Mouse (Mus musculus) limb, embryonic 12.5 days (tissue): Measurements from ENCODE around the gene 2610028H24Rik. TPM values are rescaled to one million over a fixed set of nuclear protein-coding genes. Genes with fewer than 3 reads are reported as not detected.

Experiments
- ATAC-seq: fragments of 200-750 bp; cut with Nextera tagmentation; 2 replicates; pipeline ENCODE4 v1.8.0; 2017; ENCODE audit warnings: low read depth, moderate TSS enrichment; ENCODE audit not compliant: insufficient number of reproducible peaks, insufficient read depth, low FRiP score, low TSS enrichment
- H3K27ac ChIP-seq: fragments of 300-500 bp; sonication (generic); 2 replicates; pipeline ENCODE4 v1.5.1; 2016; ENCODE audit warnings: mild to moderate bottlenecking, moderate library complexity
- H3K27me3 ChIP-seq: fragments of 300-500 bp; sonication (generic); 2 replicates; pipeline ENCODE4 v1.6.1; 2016; ENCODE audit warnings: mild to moderate bottlenecking, moderate library complexity
- H3K36me3 ChIP-seq: fragments of 300-500 bp; sonication (generic); 2 replicates; pipeline ENCODE4 v1.6.1; 2016; ENCODE audit warnings: mild to moderate bottlenecking, moderate library complexity
- H3K4me1 ChIP-seq: fragments of 300-500 bp; sonication (generic); replicated peaks from 2 replicates; pipeline ENCODE4 v1.6.1; 2016
- H3K4me2 ChIP-seq: fragments of 300-500 bp; sonication (generic); 2 replicates; pipeline ENCODE4 v1.6.1; 2016; ENCODE audit warnings: mild to moderate bottlenecking, moderate library complexity
- H3K4me3 ChIP-seq: fragments of 300-500 bp; sonication (generic); replicated peaks from 2 replicates; pipeline ENCODE4 v1.5.1; 2016; ENCODE audit warnings: mild to moderate bottlenecking
- H3K9ac ChIP-seq: fragments of 300-500 bp; sonication (generic); replicated peaks from 2 replicates; pipeline ENCODE4 v1.6.1; 2016; ENCODE audit warnings: mild to moderate bottlenecking, moderate library complexity
- H3K9me3 ChIP-seq: fragments of 300-500 bp; sonication (generic); 2 replicates; pipeline ENCODE4 v1.6.1; 2016; ENCODE audit warnings: mild to moderate bottlenecking, moderate library complexity
- WGBS: fragments of 180-500 bp; shearing (Covaris S2); methylation state at CpG from one replicate; pipeline ENCODE4 v1.1.7; 2016; 5-methylcytosine and 5-hydroxymethylcytosine counted together
- polyA plus RNA-seq: library from polyadenylated mRNA; unstranded; fragments of >200 nt; fragmentation: Nextera tagmentation; extraction: Ambion mirVana; gene quantifications from 2 replicates; pipeline ENCODE4 v1.2.1, GENCODE M21; 2016

Gene 2610028H24Rik
- polyA plus RNA-seq, 1 experiment from 2014 or later = not detected

GRCm38 (mm10) chr10:76493527-76493926 is 44.6 kb downstream of the 2610028H24Rik start:
- no peak overlapping the region for H3K4me2 ChIP-seq
- H3K4me3 ChIP-seq = no peak overlapping the region
- H3K27ac ChIP-seq = no peak overlapping the region
- H3K9ac ChIP-seq = no peak overlapping the region
- ATAC-seq = no peak
- 88% methylated on average over 1 of the region's 1 CpGs for WGBS
- H3K4me1 ChIP-seq = no peaks in the 10 kb centered on the region
- peaks cover 91% of the 10 kb centered on the region for H3K36me3 ChIP-seq
- no peaks in the 10 kb centered on the region for H3K27me3 ChIP-seq
- H3K9me3 ChIP-seq = no peaks in the 10 kb centered on the region

- Histone ChIP-seq H3K27me3 (no peaks in the 10 kb centered on the region), H3K9ac (0 out of 2 replicates have a peak overlapping the region, but pooled peaks have one; percentile 8), H3K4me1 (no peaks in the 10 kb centered on the region), H3K4me3 (no peak overlapping the region), H3K9me3 (no peaks in the 10 kb centered on the region), H3K4me2 (no peak overlapping the region), H3K36me3 (peaks cover 91% of the 10 kb centered on the region), H3K27ac (no peak overlapping the region)
- ATAC-seq = no peak
- WGBS = 89% methylated on average over 6 of the region's 6 CpGs
Measured at GRCm38 (mm10) chr10:76495501-76495900, 46.6 kb downstream of the 2610028H24Rik start.

DNA sequence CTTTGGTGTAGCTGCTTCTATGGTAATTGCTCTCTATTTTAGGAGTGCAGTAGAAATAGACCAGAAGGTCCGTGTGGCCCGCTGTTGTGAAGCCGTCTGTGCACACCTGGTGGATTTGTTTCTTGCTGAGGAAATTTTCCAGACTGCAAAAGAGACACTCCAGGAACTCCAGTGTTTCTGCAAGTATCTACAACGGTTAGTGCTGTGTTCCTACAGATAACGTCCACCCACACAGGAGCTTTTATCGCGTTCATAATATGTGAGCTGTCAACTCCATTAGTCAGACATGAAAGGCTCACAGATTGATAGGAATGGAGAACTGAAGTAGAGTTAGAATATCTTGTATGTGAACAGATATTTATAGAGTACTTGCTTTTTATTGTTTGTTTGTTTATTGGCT is 47.5 kb downstream of the 2610028H24Rik start:
- H3K9me3 ChIP-seq = no peaks in the 10 kb centered on the region
- H3K27ac ChIP-seq = no peak overlapping the region
- ATAC-seq = no peak
- H3K4me3 ChIP-seq = no peak overlapping the region
- no peaks in the 10 kb centered on the region for H3K27me3 ChIP-seq
- WGBS = 94% methylated on average over 7 of the region's 7 CpGs
- no peak overlapping the region for H3K4me2 ChIP-seq
- no peaks in the 10 kb centered on the region for H3K4me1 ChIP-seq
- peaks cover 90% of the 10 kb centered on the region for H3K36me3 ChIP-seq
- no peak overlapping the region for H3K9ac ChIP-seq

DNA sequence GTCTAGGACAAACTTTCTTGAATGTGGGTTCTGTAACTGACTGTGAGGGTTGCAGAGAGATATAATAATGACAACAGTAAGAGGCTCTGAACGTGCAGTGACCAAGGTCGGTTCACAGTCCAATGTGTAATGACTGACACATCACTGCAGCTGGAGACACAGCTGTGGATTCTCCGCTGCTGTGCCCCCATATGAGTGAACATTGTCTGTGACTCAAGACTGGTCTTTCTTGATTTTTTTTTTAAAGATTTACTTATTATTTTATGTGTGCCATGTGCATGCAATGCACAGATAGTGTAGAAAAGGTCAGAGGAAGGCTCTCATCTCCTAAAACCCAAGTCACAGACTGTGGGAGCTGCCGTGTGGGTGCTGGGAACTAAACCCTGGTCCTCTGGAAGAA is 48.6 kb downstream of the 2610028H24Rik start:
- WGBS = 96% methylated on average over 4 of the region's 4 CpGs
- H3K36me3 ChIP-seq = peaks cover 93% of the 10 kb centered on the region

GRCm38 (mm10) chr10:76504271-76504943 is 55.5 kb downstream of the 2610028H24Rik start:
- 88% methylated on average over 11 of the region's 11 CpGs for WGBS
- H3K27ac ChIP-seq = no peak overlapping the region
- peaks cover 94% of the 10 kb centered on the region for H3K36me3 ChIP-seq
- no peak for ATAC-seq
- no peaks in the 10 kb centered on the region for H3K4me1 ChIP-seq
- H3K4me2 ChIP-seq = no peak overlapping the region
- H3K9me3 ChIP-seq = no peaks in the 10 kb centered on the region
- H3K27me3 ChIP-seq = no peaks in the 10 kb centered on the region
- H3K9ac ChIP-seq = no peak overlapping the region
- H3K4me3 ChIP-seq = no peak overlapping the region

More for the DNA sequence above, 48.6 kb downstream of the 2610028H24Rik start:
- ATAC-seq = no peak
- Histone ChIP-seq H3K9ac (no peak overlapping the region), H3K27ac (no peak overlapping the region), H3K4me3 (no peak overlapping the region), H3K4me2 (no peak overlapping the region), H3K27me3 (no peaks in the 10 kb centered on the region), H3K9me3 (no peaks in the 10 kb centered on the region), H3K4me1 (no peaks in the 10 kb centered on the region)

- Histone ChIP-seq H3K36me3 (peaks cover 94% of the 10 kb centered on the region), H3K4me2 (no peak overlapping the region), H3K4me1 (no peaks in the 10 kb centered on the region), H3K9ac (no peak overlapping the region), H3K27ac (no peak overlapping the region), H3K9me3 (no peaks in the 10 kb centered on the region), H3K27me3 (no peaks in the 10 kb centered on the region), H3K4me3 (no peak overlapping the region)
- no peak for ATAC-seq
- whole genome bisulfite sequencing = 93% methylated on average over 7 of the region's 7 CpGs
Measured at GRCm38 (mm10) chr10:76505865-76506264, 57.0 kb downstream of the 2610028H24Rik start.

Other genes starting within 250 kb of the 2610028H24Rik start
- 45.3 and 49.4 TPM in 2 replicates for gene Prmt2, start 211.2 kb upstream of the 2610028H24Rik start, polyA plus RNA-seq
- gene S100b, start 195.2 kb upstream of the 2610028H24Rik start, polyA plus RNA-seq = 0.23 and 0.64 TPM in 2 replicates
- 12.9 and 13.0 TPM in 2 replicates for gene Dip2a, start 103.8 kb upstream of the 2610028H24Rik start, polyA plus RNA-seq
- gene AC141477.1, start 8.6 kb upstream of the 2610028H24Rik start, polyA plus RNA-seq = not detected in 2 replicates
- gene Pcnt, start 6.3 kb upstream of the 2610028H24Rik start, polyA plus RNA-seq = 20.7 and 22.5 TPM in 2 replicates
- 74.7 and 86.0 TPM in 2 replicates for gene Mcm3ap, start 19.8 kb downstream of the 2610028H24Rik start, polyA plus RNA-seq
- gene Ybey, start 20.0 kb downstream of the 2610028H24Rik start, polyA plus RNA-seq = 9.5 and 9.7 TPM in 2 replicates
- 32.5 and 38.7 TPM in 2 replicates for gene Lss, start 82.5 kb downstream of the 2610028H24Rik start, polyA plus RNA-seq
- gene Spatc1l, start 113.2 kb downstream of the 2610028H24Rik start, polyA plus RNA-seq = not detected in 2 replicates
- 0.14 TPM in 1 of 2 replicates, not detected in the other for gene Ftcd, start 126.6 kb downstream of the 2610028H24Rik start, polyA plus RNA-seq
- gene Col6a2, start 174.5 kb downstream of the 2610028H24Rik start, polyA plus RNA-seq = 47.6 and 54.7 TPM in 2 replicates